Mouse (Mus musculus) erythroblast, embryonic 14.5 days (primary cell): ENCODE measurements around the gene Serpinh1. TPM values are rescaled to one million over a fixed set of nuclear protein-coding genes. Genes with fewer than 3 reads are reported as not detected.

Experiments
- H3K27me3 ChIP-seq: 2 replicates; pipeline ENCODE4 v1.6.1; 2012; ENCODE audit warnings: inconsistent platforms; ENCODE audit not compliant: control insufficient read depth
- H3K36me3 ChIP-seq: 2 replicates; pipeline ENCODE4 v1.6.1; 2012; ENCODE audit warnings: mild to moderate bottlenecking, inconsistent platforms; ENCODE audit not compliant: control insufficient read depth
- H3K4me1 ChIP-seq: 2 replicates; pipeline ENCODE4 v1.6.1; 2012; ENCODE audit warnings: inconsistent platforms; ENCODE audit not compliant: control insufficient read depth
- H3K4me3 ChIP-seq: replicated peaks from 2 replicates; pipeline ENCODE3; 2012; ENCODE audit warnings: moderate library complexity, mild to moderate bottlenecking, inconsistent platforms
- H3K9me3 ChIP-seq: 2 replicates; pipeline ENCODE4 v1.6.1; 2012; ENCODE audit warnings: low read length, inconsistent platforms, mixed read lengths; ENCODE audit not compliant: control insufficient read depth
- GATA1 ChIP-seq: IDR thresholded peaks from 2 replicates; pipeline ENCODE4 v1.6.1; 2012; ENCODE audit warnings: low read length, inconsistent platforms, mixed read lengths
- TAL1 ChIP-seq: IDR thresholded peaks from 3 replicates; pipeline ENCODE4 v1.6.1; 2012; ENCODE audit warnings: low read length, inconsistent platforms, mixed read lengths
- polyA plus RNA-seq: library from polyadenylated mRNA; stranded (reverse); fragments of >175 nt; gene quantifications from 2 replicates; pipeline ENCODE4 v1.2.3, GENCODE M21; 2012

The Serpinh1 gene
- polyA plus RNA-seq, 1 experiment: 0.21 TPM

DNA sequence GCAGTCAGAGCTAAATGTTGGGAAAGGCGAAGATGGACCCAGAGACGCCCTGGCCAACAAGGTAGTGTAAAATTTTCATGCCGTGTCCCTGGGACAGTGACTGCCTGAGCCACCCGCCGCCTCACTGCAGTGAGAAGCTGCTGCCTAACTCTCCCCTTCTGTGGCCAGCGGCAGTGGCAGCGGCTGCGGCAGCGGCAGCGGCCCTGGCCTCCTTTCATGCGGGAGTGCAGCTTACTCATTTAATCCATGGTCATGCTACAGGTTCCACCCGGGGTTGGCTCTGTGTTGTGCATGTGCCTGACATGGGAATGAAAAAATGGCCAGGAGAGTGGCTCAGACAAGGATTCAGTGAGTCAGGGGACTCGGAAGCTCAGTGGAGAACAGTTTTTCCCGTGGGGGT, 32.5 kb downstream of the Serpinh1 start:
- TF ChIP-seq TAL1 (no peak), GATA1 (no peak)
- H3K4me1 ChIP-seq: no peaks in the 10 kb centered on the region
- peaks cover under 1% of the 10 kb centered on the region for H3K27me3 ChIP-seq
- H3K4me3 ChIP-seq: no peak overlapping the region
- H3K36me3 ChIP-seq: no peaks in the 10 kb centered on the region
- no peaks in the 10 kb centered on the region for H3K9me3 ChIP-seq

DNA sequence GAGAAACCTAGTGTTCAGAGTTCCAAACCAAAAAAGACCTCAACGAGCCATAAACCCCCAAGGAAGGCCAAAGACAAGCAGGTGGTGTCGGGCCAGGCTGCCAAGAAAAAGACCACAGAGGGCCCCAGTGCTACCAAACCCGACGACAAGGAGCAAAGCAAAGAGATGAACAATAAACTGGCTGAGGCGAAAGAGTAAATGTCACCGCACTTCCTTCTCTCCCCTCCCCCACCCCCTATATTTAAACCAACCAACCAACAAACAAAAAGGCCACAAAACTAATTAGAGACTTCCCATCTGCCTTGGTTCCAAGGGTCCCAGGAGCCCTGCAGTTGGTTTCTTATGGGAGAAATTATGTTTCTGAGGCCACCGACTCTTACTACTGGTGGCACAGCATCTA, 35.6 kb downstream of the Serpinh1 start:
- no peak for TF ChIP-seq GATA1
- TF ChIP-seq TAL1: no peak
- Histone ChIP-seq H3K9me3 (no peaks in the 10 kb centered on the region), H3K4me1 (no peaks in the 10 kb centered on the region), H3K36me3 (no peaks in the 10 kb centered on the region), H3K4me3 (no peak overlapping the region), H3K27me3 (no peaks in the 10 kb centered on the region; the same call in 1 of the 2 replicates)

DNA sequence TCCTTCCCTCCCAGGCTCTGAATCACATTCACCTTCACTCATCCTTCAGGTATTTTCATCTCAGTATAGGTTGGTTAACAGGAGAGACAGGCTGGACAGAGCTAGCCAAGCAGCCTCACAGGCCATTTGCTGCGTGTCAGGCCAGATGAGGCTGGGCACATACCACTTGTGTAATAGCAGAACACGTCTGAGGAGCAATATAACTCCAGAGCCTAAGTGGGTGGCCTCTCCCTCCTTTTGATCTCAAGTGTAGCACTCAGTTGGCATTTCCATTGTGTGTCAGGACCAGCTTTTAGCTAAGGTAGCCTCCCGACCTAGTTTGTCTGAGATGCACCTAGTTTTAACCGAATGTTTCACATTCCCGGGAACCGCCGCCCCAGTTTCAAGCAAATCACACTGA, 36.8 kb downstream of the Serpinh1 start:
- TF ChIP-seq TAL1 (no peak), GATA1 (no peak)
- Histone ChIP-seq H3K4me3 (no peak overlapping the region), H3K9me3 (no peaks in the 10 kb centered on the region), H3K27me3 (no peaks in the 10 kb centered on the region; the same call in 1 of the 2 replicates), H3K36me3 (no peaks in the 10 kb centered on the region), H3K4me1 (no peaks in the 10 kb centered on the region)

DNA sequence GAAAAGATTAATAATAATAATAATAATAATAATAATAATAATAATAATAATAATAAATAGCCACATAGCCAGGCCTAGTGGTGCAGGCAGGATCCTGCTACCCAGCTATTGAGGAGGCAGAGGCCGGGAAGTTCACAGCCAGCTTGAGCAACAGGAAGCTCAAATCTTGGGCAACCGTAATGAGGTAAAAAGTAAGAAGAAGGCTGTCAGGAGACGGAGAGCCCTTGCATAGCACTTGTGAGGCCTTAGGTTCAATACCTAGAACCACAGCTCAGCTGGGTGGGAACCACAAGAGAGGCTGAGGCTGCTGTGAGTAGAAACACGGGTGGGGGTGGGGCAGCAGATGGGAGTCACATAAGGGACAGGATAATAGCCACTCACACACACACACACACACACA, 38.5 kb downstream of the Serpinh1 start:
- no peak overlapping the region for H3K4me3 ChIP-seq
- H3K36me3 ChIP-seq: no peaks in the 10 kb centered on the region
- H3K4me1 ChIP-seq: no peaks in the 10 kb centered on the region
- TF ChIP-seq TAL1 (no peak), GATA1 (no peak)
- H3K27me3 ChIP-seq: no peaks in the 10 kb centered on the region
- no peaks in the 10 kb centered on the region for H3K9me3 ChIP-seq

DNA sequence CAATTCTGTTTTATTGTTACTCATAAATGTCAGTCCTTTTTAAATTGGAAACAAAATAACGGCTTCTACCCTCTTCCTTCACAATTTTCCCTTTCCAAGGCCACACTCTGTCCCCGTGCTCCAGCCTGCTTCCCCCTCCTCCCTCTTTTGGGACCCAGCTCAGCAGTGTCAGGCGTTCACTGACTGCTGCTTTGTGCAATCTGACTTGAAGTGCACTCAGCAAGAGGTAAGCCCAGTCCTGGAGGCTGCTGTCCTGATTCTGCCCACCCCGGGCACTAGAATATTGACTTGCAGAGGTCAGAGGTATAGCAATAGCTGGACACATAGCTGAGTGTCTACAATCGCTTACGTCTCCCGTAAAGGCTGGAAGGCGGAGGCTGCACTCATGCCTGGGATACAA, 39.8 kb downstream of the Serpinh1 start:
- H3K27me3 ChIP-seq: no peaks in the 10 kb centered on the region
- no peaks in the 10 kb centered on the region for H3K4me1 ChIP-seq
- H3K4me3 ChIP-seq: no peak overlapping the region
- TF ChIP-seq TAL1: no peak
- no peak for TF ChIP-seq GATA1
- no peaks in the 10 kb centered on the region for H3K9me3 ChIP-seq
- H3K36me3 ChIP-seq: no peaks in the 10 kb centered on the region

DNA sequence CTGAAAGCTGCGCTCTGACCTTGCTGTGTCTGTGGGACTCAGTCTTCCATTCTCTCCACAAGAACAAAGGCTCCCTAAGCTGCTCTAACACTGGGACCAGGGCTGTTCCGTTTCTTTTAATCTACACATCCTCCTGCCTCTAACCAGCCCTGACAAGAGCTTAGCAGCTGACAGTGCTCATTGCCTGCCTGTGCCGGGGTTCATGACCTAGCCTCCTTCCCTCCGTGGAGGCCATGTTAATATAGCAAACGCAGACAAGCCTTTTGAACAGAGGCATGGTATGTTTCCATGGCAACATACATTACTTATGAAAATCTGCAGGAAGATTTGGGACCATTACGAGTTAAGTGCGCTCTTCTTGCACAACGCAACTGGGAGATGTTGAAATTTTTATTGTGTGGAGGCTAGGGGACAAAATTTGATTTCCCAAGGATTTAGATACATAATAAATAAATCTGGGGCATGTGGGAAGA, 40.3 kb downstream of the Serpinh1 start:
- no peak for TF ChIP-seq TAL1
- H3K4me3 ChIP-seq: no peak overlapping the region
- no peaks in the 10 kb centered on the region for H3K4me1 ChIP-seq
- no peaks in the 10 kb centered on the region for H3K27me3 ChIP-seq
- H3K9me3 ChIP-seq: no peaks in the 10 kb centered on the region
- H3K36me3 ChIP-seq: no peaks in the 10 kb centered on the region

DNA sequence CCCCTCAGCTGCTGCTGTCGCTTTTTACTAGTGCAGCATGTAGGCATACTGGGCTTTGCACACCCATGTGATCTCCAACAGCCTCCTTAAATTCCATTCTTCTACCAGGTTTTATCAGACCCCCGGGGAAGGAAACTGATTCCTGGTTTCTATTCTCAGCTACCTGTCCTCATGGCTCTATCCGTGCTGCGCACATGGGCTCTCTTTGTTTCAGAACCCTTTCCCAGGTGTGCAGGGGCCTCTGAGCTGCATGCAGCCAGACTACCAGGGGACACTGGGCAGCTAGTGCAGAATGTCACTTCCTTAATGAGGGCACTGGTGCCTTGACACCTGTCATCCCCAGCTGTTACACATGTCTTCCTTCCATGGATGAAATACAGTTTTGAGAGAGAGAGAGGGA, 41.0 kb downstream of the Serpinh1 start:
- H3K9me3 ChIP-seq: no peaks in the 10 kb centered on the region
- no peaks in the 10 kb centered on the region for H3K36me3 ChIP-seq
- no peaks in the 10 kb centered on the region for H3K4me1 ChIP-seq
- TF ChIP-seq TAL1 (no peak), GATA1 (no peak)
- no peak overlapping the region for H3K4me3 ChIP-seq
- H3K27me3 ChIP-seq: no peaks in the 10 kb centered on the region

DNA sequence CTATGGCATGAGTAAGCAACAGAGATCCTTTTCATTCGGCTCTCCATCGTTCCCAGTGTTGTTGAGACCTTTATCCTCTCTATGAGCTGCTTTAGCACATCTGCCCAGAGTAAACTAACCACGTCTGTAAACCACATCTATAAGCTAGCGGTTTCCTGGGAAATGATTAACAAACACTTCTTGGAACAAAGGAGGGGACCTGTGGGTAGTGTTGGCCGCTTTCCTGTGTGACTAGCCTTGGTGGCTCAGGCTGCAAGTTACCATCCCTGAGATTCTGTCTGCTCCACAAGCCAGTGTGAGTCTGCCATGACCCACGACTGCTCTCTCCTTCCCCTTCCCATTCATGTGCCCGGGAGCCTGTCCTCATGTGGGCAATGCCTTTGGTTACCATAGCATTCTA, 41.6 kb downstream of the Serpinh1 start:
- TF ChIP-seq TAL1 (no peak), GATA1 (no peak)
- no peaks in the 10 kb centered on the region for H3K36me3 ChIP-seq
- H3K4me1 ChIP-seq: no peaks in the 10 kb centered on the region
- no peak overlapping the region for H3K4me3 ChIP-seq
- H3K27me3 ChIP-seq: no peaks in the 10 kb centered on the region
- no peaks in the 10 kb centered on the region for H3K9me3 ChIP-seq

DNA sequence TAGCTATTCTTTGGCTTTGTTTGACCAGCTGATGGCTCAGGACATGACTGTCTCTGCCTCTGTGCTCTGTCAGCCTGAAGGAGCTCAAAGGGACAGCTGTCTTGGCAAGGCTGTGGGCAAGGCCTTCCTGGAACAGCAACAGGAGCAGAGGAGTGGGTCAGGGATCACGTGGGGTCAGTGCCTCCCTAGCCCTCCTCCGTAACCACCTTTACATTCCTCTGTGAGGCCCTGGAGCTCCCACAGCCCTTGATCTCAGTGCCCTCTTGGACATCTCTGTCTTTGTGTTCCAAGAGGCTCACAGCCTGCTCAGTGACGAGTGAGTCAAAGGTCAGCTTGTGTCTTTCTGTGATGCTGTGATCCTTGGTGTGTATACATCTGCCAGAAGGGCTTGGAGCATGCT, 46.4 kb downstream of the Serpinh1 start:
- no peak for TF ChIP-seq TAL1
- no peak for TF ChIP-seq GATA1
- no peak overlapping the region for H3K4me3 ChIP-seq

DNA sequence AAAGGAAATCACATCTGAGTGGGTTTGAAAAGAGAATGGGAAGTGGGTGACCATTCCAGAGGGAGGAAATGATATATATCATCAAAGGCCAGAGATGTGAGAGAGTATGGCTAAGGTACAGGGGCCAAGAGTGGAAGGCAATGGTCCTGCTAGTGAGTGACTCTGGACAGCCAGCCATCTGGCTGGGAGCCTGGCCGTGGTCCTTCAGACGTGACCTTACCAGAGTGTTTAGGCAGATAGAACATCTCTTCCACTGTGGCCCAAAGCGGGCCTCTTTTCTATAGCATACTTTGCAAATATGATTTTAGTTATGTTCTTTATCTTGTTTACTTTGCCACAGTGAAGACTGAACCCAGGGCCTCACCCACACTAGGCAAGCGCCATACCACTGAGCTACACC, 47.4 kb downstream of the Serpinh1 start:
- Histone ChIP-seq H3K4me1 (no peaks in the 10 kb centered on the region), H3K4me3 (no peak overlapping the region), H3K27me3 (no peaks in the 10 kb centered on the region), H3K9me3 (no peaks in the 10 kb centered on the region), H3K36me3 (no peaks in the 10 kb centered on the region)
- no peak for TF ChIP-seq GATA1
- TF ChIP-seq TAL1: no peak

More for the DNA sequence above, 46.4 kb downstream of the Serpinh1 start:
- Histone ChIP-seq H3K27me3 (no peaks in the 10 kb centered on the region), H3K9me3 (no peaks in the 10 kb centered on the region), H3K36me3 (no peaks in the 10 kb centered on the region), H3K4me1 (no peaks in the 10 kb centered on the region)
